Mouse (Mus musculus) CH12.LX (cell line): ENCODE data around the gene Uri1. TPM values are rescaled to one million over a fixed set of nuclear protein-coding genes. Genes with fewer than 3 reads are reported as not detected.

Source experiments
- DNase-seq: peaks from one replicate; pipeline ENCODE4 v3.0.0-alpha.2; 2013; ENCODE audit errors: extremely low read depth
- H3K27ac ChIP-seq: 2 replicates; pipeline ENCODE4 v1.5.1; 2012; ENCODE audit warnings: low read depth, mild to moderate bottlenecking, control low read depth, moderate library complexity; ENCODE audit not compliant: insufficient read depth
- H3K27me3 ChIP-seq: replicated peaks from 2 replicates; pipeline ENCODE3; 2012; ENCODE audit warnings: inconsistent platforms
- H3K36me3 ChIP-seq, 2 experiments: replicated peaks in 1 of 2; 2 replicates each; pipeline versions ENCODE3 to v1.6.1; 2012; ENCODE audit warnings: inconsistent platforms in 1 of 2, low read length in 1 of 2, mild to moderate bottlenecking in 1 of 2, mixed read lengths in 1 of 2, moderate library complexity in 1 of 2; ENCODE audit not compliant: control insufficient read depth in 1 of 2, insufficient read depth in 1 of 2
- H3K4me1 ChIP-seq, 2 experiments: 2 replicates each; pipeline ENCODE4 v1.6.1; 2012; ENCODE audit warnings: inconsistent platforms in 1 of 2, moderate library complexity in 1 of 2; ENCODE audit not compliant: insufficient read depth in 2 of 2, control insufficient read depth in 1 of 2
- H3K4me2 ChIP-seq: 2 replicates; pipeline ENCODE4 v1.6.1; 2012; ENCODE audit warnings: low read depth, mild to moderate bottlenecking, control low read depth; ENCODE audit not compliant: poor library complexity, insufficient read depth, severe bottlenecking
- H3K4me3 ChIP-seq, 3 experiments: fragments of 150-350 bp in 1 of 3; sonication (generic) in 1 of 3; replicated peaks in 1 of 3; 2 replicates each; pipeline versions ENCODE3 to v1.5.1; 2011 to 2012; ENCODE audit warnings: low read depth in 2 of 3, low read length in 2 of 3, mild to moderate bottlenecking in 2 of 3, moderate library complexity in 2 of 3, control low read depth in 1 of 3, improper control_type of control experiment in 1 of 3, inconsistent platforms in 1 of 3, mixed read lengths in 1 of 3; ENCODE audit not compliant: poor library complexity in 1 of 3
- H3K79me2 ChIP-seq: replicated peaks from 2 replicates; pipeline ENCODE4 v1.6.1; 2012; ENCODE audit warnings: mild to moderate bottlenecking, moderate library complexity; ENCODE audit not compliant: control insufficient read depth, poor library complexity, insufficient read depth, severe bottlenecking; ENCODE audit errors: extremely low read depth
- H3K9ac ChIP-seq: 2 replicates; pipeline ENCODE4 v1.6.1; 2012; ENCODE audit warnings: low read depth, mild to moderate bottlenecking, control low read depth, moderate library complexity; ENCODE audit not compliant: insufficient read depth
- H3K9me3 ChIP-seq: replicated peaks from 2 replicates; pipeline ENCODE3; 2012; ENCODE audit warnings: low read length, inconsistent platforms, mixed read lengths
- BHLHE40 ChIP-seq: IDR thresholded peaks from 2 replicates; pipeline ENCODE4 v1.6.1; 2011; ENCODE audit warnings: mild to moderate bottlenecking, low read depth, low read length, improper control_type of control experiment
- CHD1 ChIP-seq: IDR thresholded peaks from 2 replicates; pipeline ENCODE4 v1.6.1; 2012; ENCODE audit warnings: low read depth, low read length, improper control_type of control experiment, inconsistent platforms
- CTCF ChIP-seq, 2 experiments: IDR thresholded peaks in 1 of 2; conservative IDR thresholded peaks in 1 of 2; 2 replicates each; pipeline ENCODE4 v1.5.1; 2011 to 2012; ENCODE audit warnings: low read depth in 2 of 2, low read length in 2 of 2, improper control_type of control experiment in 1 of 2, inconsistent platforms in 1 of 2, mild to moderate bottlenecking in 1 of 2, moderate library complexity in 1 of 2
- E2F4 ChIP-seq: IDR thresholded peaks from 2 replicates; pipeline ENCODE4 v1.6.1; 2011; ENCODE audit warnings: low read depth, low read length, improper control_type of control experiment; ENCODE audit not compliant: insufficient replicate concordance
- ELF1 ChIP-seq: IDR thresholded peaks from 2 replicates; pipeline ENCODE4 v1.6.1; 2014; ENCODE audit warnings: low read depth, mild to moderate bottlenecking, inconsistent platforms, low read length, improper control_type of control experiment
- EP300 ChIP-seq: IDR thresholded peaks from 2 replicates; pipeline ENCODE4 v1.6.1; 2011; ENCODE audit warnings: low read length, improper control_type of control experiment
- ETS1 ChIP-seq: conservative IDR thresholded peaks from 2 replicates; pipeline ENCODE4 v1.6.1; 2012; ENCODE audit warnings: low read depth, mild to moderate bottlenecking, inconsistent platforms, low read length, improper control_type of control experiment, moderate library complexity
- GABPA ChIP-seq: IDR thresholded peaks from 2 replicates; pipeline ENCODE4 v1.6.1; 2012; ENCODE audit warnings: low read depth, low read length, improper control_type of control experiment, inconsistent platforms; ENCODE audit not compliant: insufficient replicate concordance
- HCFC1 ChIP-seq: IDR thresholded peaks from 2 replicates; pipeline ENCODE4 v1.6.1; 2012; ENCODE audit warnings: low read depth, mild to moderate bottlenecking, inconsistent platforms, low read length, improper control_type of control experiment
- JUND ChIP-seq: conservative IDR thresholded peaks from 2 replicates; pipeline ENCODE4 v1.6.1; 2011; ENCODE audit warnings: low read depth, low read length, improper control_type of control experiment
- MAX ChIP-seq: IDR thresholded peaks from 2 replicates; pipeline ENCODE4 v1.6.1; 2011; ENCODE audit warnings: low read length, improper control_type of control experiment
- MAZ ChIP-seq: IDR thresholded peaks from 2 replicates; pipeline ENCODE4 v1.6.1; 2012; ENCODE audit warnings: low read depth, mild to moderate bottlenecking, inconsistent platforms, low read length, improper control_type of control experiment, moderate library complexity
- MEF2A ChIP-seq: IDR thresholded peaks from 2 replicates; pipeline ENCODE4 v1.6.1; 2014; ENCODE audit warnings: low read depth, mild to moderate bottlenecking, inconsistent platforms, low read length, improper control_type of control experiment, borderline replicate concordance
- MXI1 ChIP-seq: IDR thresholded peaks from 2 replicates; pipeline ENCODE4 v1.6.1; 2011; ENCODE audit warnings: mild to moderate bottlenecking, low read depth, low read length, improper control_type of control experiment
- NELFE ChIP-seq: IDR thresholded peaks from 2 replicates; pipeline ENCODE4 v1.6.1; 2011; ENCODE audit warnings: low read depth, low read length, improper control_type of control experiment
- NRF1 ChIP-seq: IDR thresholded peaks from 2 replicates; pipeline ENCODE4 v1.6.1; 2014; ENCODE audit warnings: low read depth, mild to moderate bottlenecking, inconsistent platforms, low read length, improper control_type of control experiment, moderate library complexity
- RAD21 ChIP-seq: IDR thresholded peaks from 2 replicates; pipeline ENCODE4 v1.6.1; 2011; ENCODE audit warnings: low read depth, mild to moderate bottlenecking, low read length, improper control_type of control experiment, moderate library complexity
- USF1 ChIP-seq: IDR thresholded peaks from 2 replicates; pipeline ENCODE4 v1.6.1; 2014; ENCODE audit warnings: low read depth, mild to moderate bottlenecking, inconsistent platforms, low read length, improper control_type of control experiment
- ZC3H11A ChIP-seq: IDR thresholded peaks from 2 replicates; pipeline ENCODE4 v1.6.1; 2012; ENCODE audit warnings: low read depth, mild to moderate bottlenecking, inconsistent platforms, low read length, improper control_type of control experiment
- ZKSCAN1 ChIP-seq: IDR thresholded peaks from 2 replicates; pipeline ENCODE4 v1.6.1; 2012; ENCODE audit warnings: low read depth, inconsistent platforms, low read length, improper control_type of control experiment, borderline replicate concordance
- ZMIZ1 ChIP-seq: IDR thresholded peaks from 2 replicates; pipeline ENCODE4 v1.6.1; 2012; ENCODE audit warnings: low read depth, mild to moderate bottlenecking, inconsistent platforms, low read length, improper control_type of control experiment
- dilution Hi-C: fragments of 300-500 bp; cut with MboI; formaldehyde crosslinking; loops from 2 replicates; pipeline ENCODE4 v1.14.3; 2020; ENCODE audit warnings: low sequenced_read_pairs; ENCODE audit not compliant: extremely low pct_unique_long_range_greater_than_20kb, extremely low pct_ligation_motif_present
- in situ Hi-C: fragments of 300-500 bp; cut with MboI; formaldehyde crosslinking; loops from 3 replicates; pipeline ENCODE4 v1.14.3; 2019; ENCODE audit warnings: low sequenced_read_pairs, low pct_ligation_motif_present, low pct_unique_long_range_greater_than_20kb, mixed read lengths
- polyA plus RNA-seq: library from polyadenylated mRNA; unstranded; fragments of >175 nt; gene quantifications from 2 replicates; pipeline ENCODE4 v1.2.1, GENCODE M21; 2012; ENCODE audit warnings: low read depth; ENCODE audit not compliant: insufficient read length
- total RNA-seq, 2 experiments: library from RNA; depleted of rRNA; stranded (reverse); fragments of 300-350 nt in 1 of 2; fragments of >200 nt in 1 of 2; gene quantifications; 2 replicates each; pipeline ENCODE4 v1.2.3; 2012 to 2014

The Uri1 gene
- total and polyA plus RNA-seq, 3 experiments, result 37.1 to 53.3 (median 50.1) TPM

GRCm38 (mm10) chr7:38012811-38013210 is 10.5 kb downstream of the Uri1 start:
- TF ChIP-seq ZKSCAN1 (no peak), NELFE (no peak), MAZ (no peak), HCFC1 (no peak), CHD1 (no peak), MEF2A (no peak), JUND (no peak), MXI1 (no peak), CTCF (conservative IDR thresholded peaks at IDR 0.05 in 1 of 2, IDR thresholded peaks at IDR 0.05 in 1 of 2; ENCODE audit: low read depth in 2 of 2, low read length in 2 of 2) (no peak), E2F4 (no peak), RAD21 (no peak), BHLHE40 (no peak), ELF1 (no peak), ZMIZ1 (no peak), NRF1 (no peak)
- DNase-seq, result no peak
- peaks cover 0 to 15% of the 10 kb centered on the region in 2 experiments for H3K36me3 ChIP-seq
- H3K9me3 ChIP-seq, result no peaks in the 10 kb centered on the region
- no peaks in the 10 kb centered on the region for H3K27me3 ChIP-seq
- in situ Hi-C loops (no loop called here), dilution Hi-C loops (no loop called here)
- no peak overlapping the region for H3K4me3 ChIP-seq
- H3K27ac ChIP-seq, result no peak overlapping the region
- H3K79me2 ChIP-seq, result peaks cover 65% of the 10 kb centered on the region
- H3K4me1 ChIP-seq, result peaks cover 2 to 44% of the 10 kb centered on the region in 2 experiments; a peak in 2 of 4 replicates
- no peak overlapping the region for H3K9ac ChIP-seq
- no peak overlapping the region for H3K4me2 ChIP-seq

GRCm38 (mm10) chr7:38008359-38008758 is 15.0 kb downstream of the Uri1 start:
- Histone ChIP-seq H3K27me3 (no peaks in the 10 kb centered on the region), H3K9me3 (no peaks in the 10 kb centered on the region), H3K4me3 (no peak overlapping the region), H3K36me3 (peaks cover 0 to 14% of the 10 kb centered on the region in 2 experiments), H3K27ac (no peak overlapping the region), H3K9ac (no peak overlapping the region), H3K4me2 (no peak overlapping the region), H3K4me1 (peaks cover 0 to 11% of the 10 kb centered on the region in 2 experiments; a peak in 2 of 4 replicates), H3K79me2 (peaks cover 54% of the 10 kb centered on the region)
- in situ Hi-C loops (no loop called here), dilution Hi-C loops (no loop called here)
- no peak for DNase-seq
- TF ChIP-seq EP300 (no peak), MXI1 (no peak), ETS1 (no peak), RAD21 (no peak), CHD1 (no peak), GABPA (no peak), USF1 (no peak), ZC3H11A (no peak), ELF1 (no peak), JUND (no peak), MAX (no peak)
